Mouse (Mus musculus): ENCODE measurements around the gene Ush2a.

GRCm38 (mm10) chr1:188919946-188920345 lies 658.1 kb downstream of the Ush2a start:
- TF ChIP-seq EP300 (IDR thresholded peaks at IDR 0.05; ENCODE audit: low read depth in 1 of 2, low read length in 2 of 2) = no peak
- TF ChIP-seq TBP (IDR thresholded peaks at IDR 0.05; ENCODE audit: low read depth, low read length) = no peak
- no peak for TF ChIP-seq TCF12 (IDR thresholded peaks at IDR 0.05; ENCODE audit: low read depth, low read length)

Data from MEL (cell line).